Mouse (Mus musculus) cerebellum, adult 11 months (tissue): ENCODE measurements around the gene Syne4.

Source experiments
- DNase-seq: peaks from one replicate; pipeline ENCODE4 v3.0.0; 2022

The Syne4 gene

GRCm38 (mm10) chr7:30332622-30333259 is 18.1 kb downstream of the Syne4 start:
- DNase-seq: no peak

GRCm38 (mm10) chr7:30333436-30333835 is 18.8 kb downstream of the Syne4 start:
- DNase-seq: peak; percentile 86

- DNase-seq: no peak
These were observed 20.0 kb downstream of the Syne4 start for GRCm38 (mm10) chr7:30334563-30334962.

GRCm38 (mm10) chr7:30335688-30336087 is 21.1 kb downstream of the Syne4 start:
- no peak for DNase-seq

- DNase-seq: peak; percentile 90
These were observed 21.8 kb downstream of the Syne4 start for GRCm38 (mm10) chr7:30336384-30336783.

- no peak for DNase-seq
These were observed 25.0 kb downstream of the Syne4 start for GRCm38 (mm10) chr7:30339432-30340109.

GRCm38 (mm10) chr7:30346635-30347379 is 32.2 kb downstream of the Syne4 start:
- no peak for DNase-seq

GRCm38 (mm10) chr7:30347828-30348227 is 33.2 kb downstream of the Syne4 start:
- DNase-seq: peak; percentile 81

- DNase-seq: peak; percentile 76
These were observed 38.7 kb downstream of the Syne4 start for GRCm38 (mm10) chr7:30353279-30353822.

GRCm38 (mm10) chr7:30354059-30354458 is 39.5 kb downstream of the Syne4 start:
- DNase-seq: no peak

- no peak for DNase-seq
These were observed 44.0 kb downstream of the Syne4 start for GRCm38 (mm10) chr7:30358378-30359186.

GRCm38 (mm10) chr7:30359276-30359865 is 44.8 kb downstream of the Syne4 start:
- DNase-seq: no peak

GRCm38 (mm10) chr7:30360028-30360427 is 45.4 kb downstream of the Syne4 start:
- no peak for DNase-seq

GRCm38 (mm10) chr7:30362652-30363343 is 48.2 kb downstream of the Syne4 start, which contains the start of gene Lrfn3:
Gene Lrfn3, minus strand, starts transcription at chr7:30362772.
- DNase-seq: peak; percentile 72

GRCm38 (mm10) chr7:30363344-30363738 is 48.7 kb downstream of the Syne4 start:
- DNase-seq: peak; percentile 17

- no peak for DNase-seq
These were observed 52.9 kb downstream of the Syne4 start for GRCm38 (mm10) chr7:30367466-30367865.
